Mouse (Mus musculus): ENCODE measurements around the gene Il17c.

The Il17c gene

DNA sequence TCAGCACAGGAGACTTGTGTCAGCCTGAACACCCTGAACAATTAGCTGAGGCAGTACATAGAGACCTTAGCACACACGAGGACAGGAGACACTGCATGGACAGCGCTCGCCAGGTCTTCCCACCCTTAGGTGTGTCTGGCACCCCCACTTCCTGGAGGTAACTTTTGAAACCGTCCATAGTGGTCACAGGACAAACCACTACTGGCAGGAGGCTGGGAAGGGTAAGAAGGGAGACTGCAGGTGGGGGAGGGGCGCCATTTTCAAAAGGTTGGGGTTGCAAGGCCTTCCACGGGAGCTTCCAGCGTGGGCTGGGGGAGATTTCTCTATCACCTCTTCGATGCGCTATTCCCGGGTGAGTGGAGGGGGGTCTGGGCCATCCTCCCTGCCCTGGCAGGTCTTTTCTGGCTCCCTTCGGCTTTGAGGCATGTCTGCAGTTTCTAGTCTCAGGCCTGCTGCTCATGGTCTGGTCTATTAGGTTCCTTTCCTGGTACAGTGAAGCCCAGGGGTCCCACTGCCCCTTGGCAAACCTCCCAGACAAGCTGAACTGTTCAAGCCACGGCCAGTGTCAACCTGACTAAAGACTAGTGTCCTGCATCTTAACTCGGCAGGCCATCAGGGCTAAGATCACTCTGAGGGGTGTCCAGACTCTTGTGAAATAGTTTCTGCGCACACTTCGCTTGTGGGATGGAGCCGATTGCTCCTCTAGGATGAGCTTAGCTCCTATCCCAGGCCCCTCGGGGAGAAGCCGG is 10.0 kb downstream of the Il17c start:
- peak; percentile 14 for DNase-seq (ENCODE audit: low spot score)

- peak; percentile 80 for DNase-seq (ENCODE audit: low spot score)
Measured at GRCm38 (mm10) chr8:122432443-122433268, 10.8 kb downstream of the Il17c start, which contains the start of gene Cyba. Cyba (minus strand) TSS chr8:122432930.

- no peak for DNase-seq (ENCODE audit: low spot score)
Measured at GRCm38 (mm10) chr8:122433269-122433905, 11.6 kb downstream of the Il17c start.

GRCm38 (mm10) chr8:122435375-122435774 is 13.6 kb downstream of the Il17c start:
- DNase-seq (ENCODE audit: low spot score) = peak; percentile 31

GRCm38 (mm10) chr8:122436146-122436545 is 14.3 kb downstream of the Il17c start:
- DNase-seq (ENCODE audit: low spot score) = no peak

GRCm38 (mm10) chr8:122436586-122437125 is 14.8 kb downstream of the Il17c start:
- DNase-seq (ENCODE audit: low spot score) = no peak

DNA sequence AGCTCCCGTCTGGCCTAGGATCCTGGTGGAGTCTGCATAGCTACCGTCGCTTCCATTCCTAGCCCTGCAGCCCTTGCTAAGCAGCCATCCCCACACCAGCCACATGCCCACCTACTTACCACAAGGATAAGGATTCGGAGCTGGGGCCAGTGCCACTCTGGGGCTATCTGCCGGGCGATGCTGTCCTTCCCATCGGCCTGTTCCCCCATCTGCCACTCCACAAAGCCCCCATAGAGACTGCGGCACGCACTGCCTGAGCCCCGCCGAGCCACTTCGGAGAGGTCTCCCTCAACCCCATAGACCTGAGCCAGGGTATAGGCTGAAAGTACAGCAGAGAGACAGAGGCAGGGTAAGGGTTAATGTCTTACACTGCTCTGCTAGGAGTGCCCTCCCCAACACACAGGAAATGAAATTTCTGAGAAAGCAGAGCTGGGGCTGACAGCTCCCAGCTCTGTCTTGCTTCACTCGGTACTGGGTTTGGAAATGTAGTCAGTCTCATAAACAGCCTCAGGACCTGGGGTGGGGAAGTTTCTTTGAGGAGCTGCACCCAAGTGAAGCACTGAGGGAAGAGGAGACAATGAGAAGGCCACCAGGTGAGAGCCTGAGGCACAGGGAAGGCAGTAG is 16.0 kb downstream of the Il17c start:
- peak; percentile 28 for DNase-seq (ENCODE audit: low spot score)

GRCm38 (mm10) chr8:122439336-122439735 is 17.5 kb downstream of the Il17c start:
- no peak for DNase-seq (ENCODE audit: low spot score)

DNA sequence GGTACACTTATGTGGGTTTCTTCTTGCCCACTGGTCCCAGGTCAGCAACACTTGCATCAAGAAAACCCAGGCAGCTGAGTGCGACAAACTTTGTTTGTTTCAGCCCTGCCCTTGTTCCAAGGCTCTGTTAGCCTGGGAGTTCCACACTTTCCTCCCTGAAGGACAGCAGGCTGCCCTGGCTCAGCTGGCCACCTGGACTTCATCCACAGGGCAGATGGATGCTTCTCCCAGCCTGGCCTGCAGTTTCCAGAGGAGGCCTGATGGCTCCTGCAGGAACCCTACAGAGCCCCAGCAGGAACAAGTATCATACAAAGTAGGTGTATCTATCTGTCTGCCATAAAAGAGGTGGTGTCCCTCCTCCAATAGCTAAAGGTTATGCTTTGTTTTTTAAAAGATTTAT is 19.5 kb downstream of the Il17c start:
- DNase-seq (ENCODE audit: low spot score) = no peak

DNA sequence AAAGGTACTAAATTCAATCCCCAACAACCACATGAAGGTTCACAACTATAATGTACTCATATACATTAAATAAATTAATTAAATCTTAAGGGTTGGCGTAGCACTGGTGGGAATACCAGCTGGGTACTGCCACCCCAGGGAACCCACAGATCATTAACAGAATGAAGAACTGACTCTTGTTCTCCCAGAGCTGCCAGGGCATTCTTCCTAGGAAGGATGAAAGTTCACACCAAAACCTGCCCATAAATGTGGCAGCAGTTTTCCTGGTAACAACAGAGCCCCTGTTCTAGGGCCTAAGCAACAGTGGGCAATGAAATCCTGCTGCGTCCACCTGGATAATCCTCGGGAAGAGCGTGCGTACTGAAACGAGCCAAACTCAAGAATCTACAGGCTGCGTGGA is 20.5 kb downstream of the Il17c start:
- no peak for DNase-seq (ENCODE audit: low spot score)

DNA sequence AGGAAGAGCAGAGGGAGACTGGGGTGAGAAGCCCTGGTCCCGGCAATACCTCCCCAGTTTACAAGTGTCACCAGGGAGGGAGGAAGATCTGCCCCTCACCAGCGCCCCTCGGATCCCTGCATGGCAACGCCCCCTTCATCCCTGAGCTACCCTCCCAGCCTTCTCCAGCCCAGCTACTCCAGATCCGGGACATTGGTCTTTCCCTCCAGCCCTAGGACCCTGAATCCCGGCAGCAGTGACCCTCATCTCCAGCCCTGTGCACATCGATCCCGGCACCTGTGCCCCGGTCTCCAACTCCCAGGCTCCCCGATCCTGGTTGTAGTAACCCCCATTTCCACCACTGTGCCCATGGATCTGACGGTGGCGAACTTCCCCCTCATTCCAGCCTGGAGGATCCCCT is 21.0 kb downstream of the Il17c start:
- DNase-seq (ENCODE audit: low spot score) = no peak

- peak; percentile 99 for DNase-seq (ENCODE audit: low spot score)
Measured at GRCm38 (mm10) chr8:122443262-122444006, 21.6 kb downstream of the Il17c start, which contains the start of gene Mvd. Mvd (minus strand) TSS chr8:122443422.

DNA sequence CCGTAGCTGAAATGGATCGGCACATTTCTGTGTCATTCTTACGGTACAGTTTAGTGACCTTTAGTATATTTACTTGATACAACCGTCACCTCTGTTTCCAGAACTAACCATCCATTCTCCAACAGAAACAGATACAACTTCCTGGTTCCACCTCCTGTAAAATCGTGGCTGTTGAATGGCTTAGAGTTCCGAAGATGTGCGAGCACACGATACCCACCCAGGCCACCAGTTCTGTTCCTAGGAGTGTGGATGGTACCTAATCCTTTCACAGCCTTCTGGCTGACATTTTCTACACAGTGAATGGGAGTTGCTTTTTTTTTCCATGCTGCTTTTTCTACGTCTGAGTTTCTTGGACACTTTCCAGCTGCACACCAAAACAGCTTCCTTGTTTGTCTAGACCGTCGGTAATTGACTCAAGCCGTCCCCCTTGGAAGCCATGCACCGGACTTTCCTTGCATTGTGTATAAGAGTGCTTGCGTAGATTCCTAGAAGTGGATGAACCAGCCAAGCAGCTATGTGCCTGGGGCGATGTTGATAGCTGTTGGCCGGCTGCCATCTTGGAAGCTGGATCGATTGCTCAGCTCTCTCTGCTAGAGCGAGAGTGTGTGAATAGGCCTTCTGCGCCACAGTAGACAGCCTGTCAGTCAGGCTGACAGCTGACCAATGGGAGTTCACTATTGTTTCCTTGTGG is 22.4 kb downstream of the Il17c start:
- DNase-seq (ENCODE audit: low spot score) = peak; percentile 60

DNA sequence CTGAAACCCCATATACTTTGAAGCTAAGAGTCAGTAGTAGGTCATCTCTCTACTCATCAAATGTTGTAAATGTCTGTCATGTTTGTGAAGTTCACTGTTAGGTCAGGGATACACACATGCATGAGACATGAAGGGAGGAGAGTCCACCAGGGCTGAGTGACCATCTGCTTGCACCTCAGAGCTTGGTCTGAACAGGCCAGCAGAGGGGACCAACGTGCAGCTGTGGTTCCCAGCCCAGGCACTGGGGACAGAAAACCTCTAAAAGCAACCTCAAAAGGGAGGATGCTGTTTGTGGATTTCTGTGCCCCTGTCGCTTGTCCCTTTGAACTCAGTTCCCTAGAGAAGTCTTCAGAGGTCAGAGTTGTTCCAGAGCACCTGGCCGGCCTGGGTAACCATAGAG is 23.4 kb downstream of the Il17c start:
- no peak for DNase-seq (ENCODE audit: low spot score)

DNA sequence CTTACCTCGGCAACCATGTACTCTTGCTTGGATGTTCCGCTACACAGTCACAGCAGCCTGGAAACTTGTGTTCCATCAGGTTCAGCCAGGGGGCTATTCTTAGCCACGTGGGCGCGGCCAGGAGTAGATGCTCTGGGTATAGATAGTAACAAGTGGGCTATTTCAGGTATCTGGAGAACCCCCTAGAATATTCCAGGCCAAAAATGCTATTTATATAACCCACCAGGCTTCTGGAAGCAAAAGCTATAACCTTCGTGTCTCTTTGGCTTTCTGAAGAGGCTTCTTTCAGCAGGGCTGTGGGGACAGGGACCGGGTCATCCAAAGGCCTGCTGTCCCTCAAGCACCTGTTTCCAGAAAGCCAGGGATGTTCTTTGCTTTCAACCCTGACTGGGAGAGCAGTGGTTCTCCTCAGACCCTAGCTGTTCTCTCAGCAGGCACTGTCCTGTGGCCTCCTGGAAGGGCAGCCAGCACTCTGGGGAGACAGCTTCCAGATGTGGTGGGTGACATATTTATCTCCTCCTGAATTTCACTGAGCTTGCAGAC is 29.4 kb downstream of the Il17c start:
- DNase-seq (ENCODE audit: low spot score) = no peak

DNA sequence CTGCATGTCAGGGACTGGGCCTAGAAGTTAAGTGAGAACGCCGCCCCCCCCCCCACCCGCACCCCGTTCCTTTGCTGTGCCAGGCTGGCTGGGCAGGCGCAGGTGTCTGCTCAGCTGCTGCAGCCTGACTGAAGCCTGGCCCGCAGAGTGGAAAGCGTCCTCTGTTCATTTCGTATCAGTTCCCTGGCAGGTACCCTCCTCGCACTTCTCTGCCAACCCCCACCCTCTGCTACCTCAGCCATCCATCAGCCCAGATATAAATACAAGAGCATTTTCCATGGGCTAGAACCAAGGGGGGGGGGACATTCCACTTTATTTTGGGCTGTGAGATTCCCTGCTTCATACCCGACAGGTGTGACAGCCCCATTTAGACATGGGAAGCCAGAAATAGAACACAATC is 30.3 kb downstream of the Il17c start:
- no peak for DNase-seq (ENCODE audit: low spot score)

- DNase-seq (ENCODE audit: low spot score) = no peak
Measured at GRCm38 (mm10) chr8:122454409-122454808, 32.6 kb downstream of the Il17c start.

DNA sequence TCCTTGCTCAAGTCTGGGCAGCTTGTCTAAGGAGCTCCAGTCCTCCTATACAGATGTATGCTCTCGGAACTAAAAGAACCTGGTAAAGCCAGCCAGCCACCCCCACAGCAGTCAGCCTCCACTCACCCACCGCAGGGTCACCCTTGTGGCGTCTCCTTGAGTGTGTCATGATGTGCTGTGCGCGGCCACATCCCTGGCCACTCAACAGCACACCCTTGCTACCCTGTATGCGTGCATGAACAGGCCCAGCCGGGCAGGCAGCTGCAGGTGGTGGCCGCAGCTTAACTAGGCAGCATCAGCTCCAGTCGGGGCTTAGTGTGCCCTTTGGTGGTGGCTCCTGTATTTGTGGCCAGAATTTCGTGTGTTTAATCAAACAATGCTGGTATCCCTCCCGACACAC is 35.4 kb downstream of the Il17c start:
- DNase-seq (ENCODE audit: low spot score) = no peak

DNA sequence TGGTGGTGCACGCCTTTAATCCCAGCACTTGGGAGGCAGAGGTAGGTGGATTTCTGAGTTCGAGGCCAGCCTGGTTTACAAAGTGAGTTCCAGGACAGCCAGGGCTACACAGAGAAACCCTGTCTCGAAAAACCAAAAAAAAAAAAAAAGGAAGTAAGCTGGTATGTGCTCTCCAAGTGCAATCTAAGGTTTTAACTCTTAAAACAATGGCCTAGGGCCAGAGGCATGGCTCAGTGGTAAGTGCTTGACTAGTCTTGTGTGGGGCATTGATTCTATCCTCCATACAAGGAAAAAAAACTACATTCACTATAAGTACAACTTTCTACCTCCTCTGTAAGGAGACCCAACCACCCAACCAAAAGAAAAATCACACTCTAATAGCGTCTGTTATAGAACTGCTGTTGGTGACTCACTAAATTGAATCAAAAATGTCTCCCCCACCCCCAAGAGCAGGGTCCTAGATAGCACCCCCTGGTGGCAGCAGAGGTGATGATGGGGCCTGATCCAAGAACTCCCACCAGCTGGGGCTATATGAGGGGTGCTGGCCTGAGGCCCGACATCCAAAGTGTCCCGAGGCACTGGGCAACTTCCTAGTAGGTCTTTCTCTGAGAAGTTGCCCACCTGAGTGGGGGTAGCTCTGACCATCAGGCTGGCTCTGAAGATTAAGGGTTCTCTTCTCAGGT is 37.5 kb downstream of the Il17c start:
- peak; percentile 64 for DNase-seq (ENCODE audit: low spot score)

DNA sequence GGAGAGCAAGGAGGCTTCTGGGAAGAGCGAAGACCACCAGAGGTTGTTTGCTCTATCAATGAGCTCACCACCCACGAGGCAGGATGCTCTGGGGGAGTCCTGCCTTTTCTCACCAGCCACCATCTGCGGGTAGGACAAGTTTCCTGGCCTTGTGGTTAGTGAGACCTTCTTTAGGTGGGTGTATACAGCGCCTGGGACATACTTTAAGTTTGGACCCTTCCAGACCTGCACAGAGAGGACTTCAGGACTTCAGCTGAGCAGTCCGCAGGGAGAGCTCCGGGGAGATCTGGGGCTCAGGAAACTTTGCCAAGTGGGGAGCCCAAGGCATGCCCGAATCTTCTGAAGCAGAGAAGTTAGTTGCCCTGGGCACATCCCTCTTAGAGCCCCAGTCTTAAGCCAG is 38.2 kb downstream of the Il17c start:
- DNase-seq (ENCODE audit: low spot score) = peak; percentile 55

Measured in T-cell, adult 2 months (primary cell).